Mouse (Mus musculus) 416B (cell line): Measurements from ENCODE around the gene Jakmip3.

ENCODE experiments used
- DNase-seq: peaks from one replicate; pipeline ENCODE4 v3.0.0; 2011; ENCODE audit warnings: low read depth

The Jakmip3 gene

GRCm38 (mm10) chr7:139063406-139063805 lies 122.9 kb downstream of the Jakmip3 start:
- peak; percentile 55 for DNase-seq

- DNase-seq: peak; percentile 74
Measured at GRCm38 (mm10) chr7:139068182-139068623, 127.7 kb downstream of the Jakmip3 start.

GRCm38 (mm10) chr7:139074189-139074588 lies 133.7 kb downstream of the Jakmip3 start:
- DNase-seq: no peak

- DNase-seq: no peak
Measured at GRCm38 (mm10) chr7:139075054-139075794, 134.7 kb downstream of the Jakmip3 start.

- DNase-seq: no peak
Measured at GRCm38 (mm10) chr7:139077283-139077682, 136.8 kb downstream of the Jakmip3 start.

GRCm38 (mm10) chr7:139078181-139078580 lies 137.7 kb downstream of the Jakmip3 start:
- no peak for DNase-seq

- DNase-seq: no peak
Measured at GRCm38 (mm10) chr7:139079141-139079540, 138.6 kb downstream of the Jakmip3 start.

- peak; percentile 5 for DNase-seq
Measured at GRCm38 (mm10) chr7:139080714-139081113, 140.2 kb downstream of the Jakmip3 start.

- no peak for DNase-seq
Measured at GRCm38 (mm10) chr7:139081158-139081557, 140.6 kb downstream of the Jakmip3 start.

- no peak for DNase-seq
Measured at GRCm38 (mm10) chr7:139082281-139082680, 141.8 kb downstream of the Jakmip3 start.

- no peak for DNase-seq
Measured at GRCm38 (mm10) chr7:139084316-139084715, 143.8 kb downstream of the Jakmip3 start.

GRCm38 (mm10) chr7:139085629-139086194 lies 145.2 kb downstream of the Jakmip3 start, which contains the start of gene Dpysl4:
Gene Dpysl4, plus strand, starts transcription at chr7:139086001.
- no peak for DNase-seq

GRCm38 (mm10) chr7:139086195-139087158 lies 145.9 kb downstream of the Jakmip3 start:
- DNase-seq: no peak

- DNase-seq: no peak
Measured at GRCm38 (mm10) chr7:139087801-139088200, 147.3 kb downstream of the Jakmip3 start.

- no peak for DNase-seq
Measured at GRCm38 (mm10) chr7:139089892-139090874, 149.7 kb downstream of the Jakmip3 start.

GRCm38 (mm10) chr7:139091681-139092080 lies 151.2 kb downstream of the Jakmip3 start:
- no peak for DNase-seq

- no peak for DNase-seq
Measured at GRCm38 (mm10) chr7:139092676-139093075, 152.1 kb downstream of the Jakmip3 start.

GRCm38 (mm10) chr7:139093124-139093523 lies 152.6 kb downstream of the Jakmip3 start:
- DNase-seq: no peak

GRCm38 (mm10) chr7:139093781-139094180 lies 153.3 kb downstream of the Jakmip3 start:
- DNase-seq: no peak

- no peak for DNase-seq
Measured at GRCm38 (mm10) chr7:139094761-139095160, 154.2 kb downstream of the Jakmip3 start.

GRCm38 (mm10) chr7:139095282-139095681 lies 154.8 kb downstream of the Jakmip3 start:
- DNase-seq: no peak
